Mouse (Mus musculus) midbrain, embryonic 12.5 days (tissue): ENCODE results near the gene Olfr194. TPM values are rescaled to one million over a fixed set of nuclear protein-coding genes. Genes with fewer than 3 reads are reported as not detected.
"Not testable (repeated sequence)": the region's sequence is repeated elsewhere in the genome, so short reads cannot be mapped to it uniquely, and the experiment has no call there.

Experiments used
- ATAC-seq: fragments of 200-750 bp; cut with Nextera tagmentation; 2 replicates; pipeline ENCODE4 v1.8.0; 2017; ENCODE audit warnings: low read depth, moderate TSS enrichment, moderate library complexity; ENCODE audit not compliant: low FRiP score
- H3K27ac ChIP-seq: fragments of 300-500 bp; sonication (generic); replicated peaks from 2 replicates; pipeline ENCODE4 v1.5.1; 2016; ENCODE audit warnings: mild to moderate bottlenecking
- H3K27me3 ChIP-seq: fragments of 300-500 bp; sonication (generic); 2 replicates; pipeline ENCODE4 v1.6.1; 2016; ENCODE audit warnings: mild to moderate bottlenecking
- H3K36me3 ChIP-seq: fragments of 300-500 bp; sonication (generic); 2 replicates; pipeline ENCODE4 v1.6.1; 2016
- H3K4me1 ChIP-seq: fragments of 300-500 bp; sonication (generic); 2 replicates; pipeline ENCODE4 v1.6.1; 2016
- H3K4me2 ChIP-seq: fragments of 300-500 bp; sonication (generic); replicated peaks from 2 replicates; pipeline ENCODE4 v1.6.1; 2016; ENCODE audit warnings: mild to moderate bottlenecking, moderate library complexity
- H3K4me3 ChIP-seq: fragments of 300-500 bp; sonication (generic); 2 replicates; pipeline ENCODE4 v1.5.1; 2016; ENCODE audit warnings: mild to moderate bottlenecking
- H3K9ac ChIP-seq: fragments of 300-500 bp; sonication (generic); replicated peaks from 2 replicates; pipeline ENCODE4 v1.6.1; 2016; ENCODE audit warnings: mild to moderate bottlenecking, moderate library complexity
- H3K9me3 ChIP-seq: fragments of 300-500 bp; sonication (generic); 2 replicates; pipeline ENCODE4 v1.6.1; 2016; ENCODE audit warnings: mild to moderate bottlenecking
- WGBS: fragments of 180-500 bp; shearing (Covaris S2); methylation state at CpG from one replicate; pipeline ENCODE4 v1.1.7; 2016; 5-methylcytosine and 5-hydroxymethylcytosine counted together
- polyA plus RNA-seq: library from polyadenylated mRNA; unstranded; fragments of >200 nt; fragmentation: Nextera tagmentation; extraction: Ambion mirVana; gene quantifications from 2 replicates; pipeline ENCODE4 v1.2.1, GENCODE M21; 2016

The Olfr194 gene
- polyA plus RNA-seq = not detected in 2 replicates

GRCm38 (mm10) chr16:59120969-59121368 is at the start of gene Olfr194:
Olfr194 (minus strand) TSS chr16:59121069.
- no peak within 1 kb of the TSS for H3K4me2 ChIP-seq
- no peak within 1 kb of the TSS for H3K9ac ChIP-seq
- no peak within 1 kb of the TSS for H3K27ac ChIP-seq
- no peaks in the 10 kb centered on the region for H3K36me3 ChIP-seq
- H3K4me1 ChIP-seq = no peaks in the 10 kb centered on the region
- no peaks in the 10 kb centered on the region for H3K27me3 ChIP-seq
- H3K4me3 ChIP-seq = no peak within 1 kb of the TSS
- ATAC-seq = no peak
- H3K9me3 ChIP-seq = no peaks in the 10 kb centered on the region

DNA sequence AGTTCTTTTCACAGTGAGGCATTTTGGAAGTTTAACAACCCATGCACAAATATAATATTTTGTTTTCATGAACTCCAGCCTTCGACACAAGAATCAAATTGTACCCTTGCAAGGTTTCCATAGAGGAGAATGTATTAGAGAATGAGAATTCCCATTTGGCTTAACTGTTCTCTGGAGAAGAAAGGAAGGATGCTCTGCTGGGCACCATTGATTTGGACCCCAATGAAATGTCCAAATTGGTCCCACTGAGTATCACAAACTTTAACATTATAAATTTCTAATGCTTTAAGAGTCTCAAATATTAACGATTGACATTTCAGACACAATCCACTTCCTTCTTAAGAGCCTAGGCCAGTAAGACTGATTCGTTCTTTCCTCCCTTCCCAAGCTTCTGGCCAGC is 49.5 kb upstream of the Olfr194 start, which contains the start of gene Olfr196:
Gene Olfr196, minus strand, starts transcription at position 101 of the 400 bp plus-strand sequence.
- ATAC-seq = no peak
- WGBS = 78% methylated on average over 3 of the region's 3 CpGs

DNA sequence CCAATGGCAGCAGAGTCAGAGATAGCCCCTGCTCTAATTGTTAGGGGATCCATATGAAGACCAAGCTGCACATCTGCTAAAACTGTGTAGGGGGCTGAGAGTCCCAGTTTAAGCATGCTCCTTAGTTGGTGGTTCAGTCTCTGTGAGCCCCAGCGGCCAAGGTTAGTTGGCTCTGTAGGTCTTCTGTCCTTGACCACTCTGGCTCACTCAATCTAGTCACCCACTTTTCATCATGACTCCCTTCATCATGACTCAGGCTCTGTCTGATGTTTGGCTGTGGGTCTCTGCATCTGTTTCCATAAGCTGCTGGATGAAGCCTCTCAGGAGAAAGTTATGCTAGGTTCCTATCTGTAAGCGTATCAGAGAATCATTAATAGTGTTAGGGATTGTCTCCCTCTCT is 31.1 kb upstream of the Olfr194 start:
- Histone ChIP-seq H3K9me3 (no peaks in the 10 kb centered on the region), H3K27ac (no peak overlapping the region), H3K27me3 (no peaks in the 10 kb centered on the region), H3K9ac (no peak overlapping the region), H3K36me3 (no peaks in the 10 kb centered on the region), H3K4me2 (no peak overlapping the region), H3K4me3 (no peak overlapping the region), H3K4me1 (no peaks in the 10 kb centered on the region)
- 86% methylated on average over 2 of the region's 2 CpGs for WGBS
- ATAC-seq = no peak

More for the DNA sequence above, 49.5 kb upstream of the Olfr194 start, which contains the start of gene Olfr196:
- Histone ChIP-seq H3K36me3 (no peaks in the 10 kb centered on the region), H3K27ac (no peak within 1 kb of the TSS), H3K4me1 (no peaks in the 10 kb centered on the region), H3K9me3 (no peaks in the 10 kb centered on the region), H3K9ac (no peak within 1 kb of the TSS), H3K4me3 (no peak within 1 kb of the TSS), H3K4me2 (no peak within 1 kb of the TSS), H3K27me3 (no peaks in the 10 kb centered on the region)

- H3K9ac ChIP-seq = no peak within 1 kb of the TSS
- H3K27ac ChIP-seq = no peak within 1 kb of the TSS
- H3K27me3 ChIP-seq = no peaks in the 10 kb centered on the region
- H3K36me3 ChIP-seq = no peaks in the 10 kb centered on the region
- no peaks in the 10 kb centered on the region for H3K4me1 ChIP-seq
- no peak within 1 kb of the TSS for H3K4me3 ChIP-seq
- 90% methylated on average over 1 of the region's 1 CpGs for WGBS
- no peak within 1 kb of the TSS for H3K4me2 ChIP-seq
- ATAC-seq = no peak
- H3K9me3 ChIP-seq = no peaks in the 10 kb centered on the region
Measured at GRCm38 (mm10) chr16:59146746-59147145, 25.9 kb upstream of the Olfr194 start, which contains the start of gene Olfr195. Olfr195 (plus strand) TSS chr16:59147046.

- Histone ChIP-seq H3K27ac (no peak overlapping the region), H3K9me3 (no peaks in the 10 kb centered on the region), H3K27me3 (no peaks in the 10 kb centered on the region), H3K4me3 (no peak overlapping the region), H3K36me3 (no peaks in the 10 kb centered on the region), H3K4me1 (no peaks in the 10 kb centered on the region), H3K4me2 (no peak overlapping the region), H3K9ac (no peak overlapping the region)
- ATAC-seq = no peak
Measured at GRCm38 (mm10) chr16:59141105-59141504, 20.2 kb upstream of the Olfr194 start.

DNA sequence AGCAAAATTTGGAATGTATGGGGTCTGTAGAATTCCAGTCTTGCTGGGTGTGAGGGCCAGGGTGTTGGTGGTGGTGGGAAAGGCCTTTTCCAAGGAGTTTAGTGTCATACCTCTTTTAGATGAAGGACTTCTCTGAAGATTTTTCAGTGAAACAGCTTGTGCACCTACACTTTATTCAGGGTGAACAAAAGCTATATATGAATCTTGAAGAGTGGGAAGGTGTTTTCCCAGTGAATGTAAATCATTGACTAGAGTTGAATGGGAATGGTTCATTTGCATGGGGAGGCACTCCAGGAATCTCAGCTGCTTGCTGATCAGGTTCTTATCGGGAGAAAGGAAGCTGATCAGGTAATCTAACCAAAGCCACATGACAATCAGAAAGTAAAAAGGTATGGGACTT is 9.9 kb upstream of the Olfr194 start:
- Histone ChIP-seq H3K27me3 (no peaks in the 10 kb centered on the region), H3K27ac (no peak overlapping the region), H3K4me2 (no peak overlapping the region), H3K4me1 (no peaks in the 10 kb centered on the region), H3K4me3 (no peak overlapping the region), H3K36me3 (no peaks in the 10 kb centered on the region), H3K9me3 (0 out of 2 replicates have a peak, but pooled peaks cover 3% of the 10 kb centered on the region), H3K9ac (no peak overlapping the region)
- no peak for ATAC-seq
- WGBS = 82% methylated on average over 1 of the region's 1 CpGs

DNA sequence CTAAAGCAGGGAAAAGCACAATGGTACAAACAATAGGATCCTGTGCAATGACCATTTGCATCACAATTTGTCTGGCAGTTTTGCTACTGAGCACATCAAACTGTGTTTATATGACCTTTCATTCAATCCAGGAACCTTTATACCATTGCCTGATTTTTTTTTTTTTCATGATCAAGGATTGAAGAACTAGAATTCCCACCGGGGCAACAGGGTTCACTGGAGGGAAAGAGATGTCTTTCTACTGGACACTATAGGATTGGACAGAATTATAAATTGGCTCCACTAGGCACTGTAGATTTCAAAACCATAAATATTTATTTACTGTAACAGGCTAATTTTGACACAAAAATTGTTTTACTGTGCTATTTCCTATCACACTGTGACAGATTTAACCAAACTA is 9.1 kb downstream of the Olfr194 start, which contains the start of gene Olfr193:
Gene Olfr193, minus strand, starts transcription at position 101 of the 400 bp plus-strand sequence.
- no peaks in the 10 kb centered on the region for H3K27me3 ChIP-seq
- no peak for ATAC-seq
- H3K4me3 ChIP-seq = no peak within 1 kb of the TSS
- H3K9me3 ChIP-seq = no peaks in the 10 kb centered on the region
- H3K9ac ChIP-seq = no peak within 1 kb of the TSS
- no peak within 1 kb of the TSS for H3K4me2 ChIP-seq
- 68% methylated on average over 1 of the region's 1 CpGs for WGBS
- H3K4me1 ChIP-seq = no peaks in the 10 kb centered on the region
- H3K36me3 ChIP-seq = no peaks in the 10 kb centered on the region
- H3K27ac ChIP-seq = no peak within 1 kb of the TSS

GRCm38 (mm10) chr16:59108522-59108921 is 12.3 kb downstream of the Olfr194 start:
- 74% methylated on average over 5 of the region's 5 CpGs for WGBS
- not testable (repeated sequence) for H3K9me3 ChIP-seq, H3K27me3 ChIP-seq, H3K9ac ChIP-seq, H3K4me2 ChIP-seq, H3K4me3 ChIP-seq, H3K36me3 ChIP-seq, H3K4me1 ChIP-seq, ATAC-seq, H3K27ac ChIP-seq

DNA sequence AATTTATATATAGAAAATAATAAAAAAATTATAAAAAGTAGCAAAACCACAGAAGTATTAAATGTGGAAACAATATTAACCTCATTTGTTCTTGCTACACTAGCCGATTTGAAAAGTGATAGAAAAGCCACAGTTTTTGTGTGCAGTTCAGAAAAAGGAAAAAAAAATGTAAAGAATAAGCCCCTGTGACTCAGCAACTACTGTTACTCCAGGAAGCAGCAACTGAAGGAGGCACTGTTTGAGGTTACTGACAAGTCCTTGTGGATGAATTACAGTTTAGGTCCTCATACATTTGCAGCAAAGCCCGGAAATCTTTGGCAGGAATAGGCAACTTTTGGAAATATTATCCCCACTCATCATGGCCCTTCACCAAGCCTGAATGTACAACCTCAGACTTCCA is 15.6 kb downstream of the Olfr194 start:
- no peak for ATAC-seq
- no peak overlapping the region for H3K4me2 ChIP-seq
- H3K4me1 ChIP-seq = no peaks in the 10 kb centered on the region
- no peaks in the 10 kb centered on the region for H3K36me3 ChIP-seq
- no peak overlapping the region for H3K9ac ChIP-seq
- H3K9me3 ChIP-seq = no peaks in the 10 kb centered on the region
- no peaks in the 10 kb centered on the region for H3K27me3 ChIP-seq
- 87% methylated on average over 2 of the region's 2 CpGs for WGBS
- no peak overlapping the region for H3K27ac ChIP-seq
- no peak overlapping the region for H3K4me3 ChIP-seq

- H3K9me3 ChIP-seq, H3K36me3 ChIP-seq, ATAC-seq, H3K27ac ChIP-seq, H3K9ac ChIP-seq, H3K4me3 ChIP-seq, H3K4me1 ChIP-seq, H3K4me2 ChIP-seq, H3K27me3 ChIP-seq: not testable (repeated sequence)
- WGBS = 53% methylated on average over 1 of the region's 1 CpGs
Measured at GRCm38 (mm10) chr16:59089722-59090121, 31.1 kb downstream of the Olfr194 start, which contains the start of gene Olfr191. Olfr191 (minus strand) TSS chr16:59089822.

DNA sequence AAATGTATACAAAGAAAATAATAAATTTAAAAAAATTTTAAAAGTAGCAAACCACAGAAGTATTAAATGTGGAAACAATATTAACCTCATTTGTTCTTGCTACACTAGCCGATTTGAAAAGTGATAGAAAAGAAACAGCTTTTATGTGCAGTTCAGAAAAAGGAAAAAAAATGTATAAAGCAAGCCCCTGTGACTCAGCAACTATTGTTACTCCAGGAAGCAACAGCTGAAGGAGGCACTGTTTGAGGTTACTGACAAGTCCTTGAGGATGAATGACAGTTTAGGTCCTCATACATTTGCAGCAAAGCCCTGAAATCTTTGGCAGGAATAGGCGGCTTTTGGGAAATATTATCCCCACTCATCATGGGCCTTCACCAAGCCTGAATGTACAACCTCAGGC is 39.8 kb downstream of the Olfr194 start:
- not testable (repeated sequence) for ATAC-seq, H3K9me3 ChIP-seq, H3K27ac ChIP-seq, H3K4me1 ChIP-seq, H3K4me3 ChIP-seq, H3K36me3 ChIP-seq, H3K4me2 ChIP-seq, H3K27me3 ChIP-seq, H3K9ac ChIP-seq
- WGBS = 89% methylated on average over 2 of the region's 2 CpGs

- Histone ChIP-seq H3K4me2 (no peak within 1 kb of the TSS), H3K36me3 (no peaks in the 10 kb centered on the region), H3K27me3 (no peaks in the 10 kb centered on the region), H3K9me3 (no peaks in the 10 kb centered on the region), H3K9ac (no peak within 1 kb of the TSS), H3K27ac (no peak within 1 kb of the TSS), H3K4me1 (no peaks in the 10 kb centered on the region), H3K4me3 (no peak within 1 kb of the TSS)
- ATAC-seq = no peak
- WGBS = 92% methylated on average over 5 of the region's 5 CpGs
Measured at GRCm38 (mm10) chr16:59077905-59078304, 43.0 kb downstream of the Olfr194 start, which contains the start of gene Olfr190. Olfr190 (minus strand) TSS chr16:59078005.

- Histone ChIP-seq H3K27ac (no peak overlapping the region), H3K9me3 (no peaks in the 10 kb centered on the region), H3K4me3 (no peak overlapping the region), H3K9ac (no peak overlapping the region), H3K4me1 (no peaks in the 10 kb centered on the region), H3K36me3 (no peaks in the 10 kb centered on the region), H3K27me3 (no peaks in the 10 kb centered on the region), H3K4me2 (no peak overlapping the region)
- ATAC-seq = no peak
- 86% methylated on average over 1 of the region's 1 CpGs for WGBS
Measured at GRCm38 (mm10) chr16:59073520-59073919, 47.3 kb downstream of the Olfr194 start.
